Mouse (Mus musculus) hindbrain, embryonic 11.5 days (tissue): ENCODE measurements around the gene Asb14. TPM values are rescaled to one million over a fixed set of nuclear protein-coding genes. Genes with fewer than 3 reads are reported as not detected.
"Not testable (repeated sequence)": the region's sequence is repeated elsewhere in the genome, so short reads cannot be mapped to it uniquely, and the experiment has no call there.

Experiments
- ATAC-seq: fragments of 200-750 bp; cut with Nextera tagmentation; 2 replicates; pipeline ENCODE4 v1.8.0; 2017; ENCODE audit warnings: mild to moderate bottlenecking, moderate TSS enrichment, moderate library complexity; ENCODE audit not compliant: low FRiP score
- DNase-seq: peaks from one replicate; pipeline ENCODE4 v3.0.0-alpha.2; 2015; ENCODE audit warnings: low spot score
- H3K27ac ChIP-seq: fragments of 300-500 bp; sonication (generic); 2 replicates; pipeline ENCODE4 v1.5.1; 2014; ENCODE audit warnings: mild to moderate bottlenecking, low read depth, low read length
- H3K27me3 ChIP-seq: fragments of 300-500 bp; sonication (generic); 2 replicates; pipeline ENCODE4 v1.6.1; 2014; ENCODE audit warnings: mild to moderate bottlenecking, low read length, moderate library complexity, mixed read lengths; ENCODE audit not compliant: control insufficient read depth, insufficient read depth
- H3K36me3 ChIP-seq: fragments of 300-500 bp; sonication (generic); 2 replicates; pipeline ENCODE4 v1.6.1; 2014; ENCODE audit warnings: mild to moderate bottlenecking, low read length, moderate library complexity, mixed read lengths; ENCODE audit not compliant: control insufficient read depth, insufficient read depth
- H3K4me1 ChIP-seq: fragments of 300-500 bp; sonication (generic); replicated peaks from 2 replicates; pipeline ENCODE4 v1.6.1; 2014; ENCODE audit warnings: low read length, mixed read lengths; ENCODE audit not compliant: control insufficient read depth, insufficient read depth
- H3K4me2 ChIP-seq: fragments of 300-500 bp; sonication (generic); replicated peaks from 2 replicates; pipeline ENCODE4 v1.6.1; 2014; ENCODE audit warnings: mild to moderate bottlenecking, low read depth, low read length
- H3K4me3 ChIP-seq: fragments of 300-500 bp; sonication (generic); 2 replicates; pipeline ENCODE4 v1.5.1; 2014; ENCODE audit warnings: low read depth, low read length
- H3K9ac ChIP-seq: fragments of 300-500 bp; sonication (generic); 2 replicates; pipeline ENCODE4 v1.6.1; 2014; ENCODE audit warnings: low read depth, low read length
- H3K9me3 ChIP-seq: fragments of 300-500 bp; sonication (generic); 2 replicates; pipeline ENCODE4 v1.6.1; 2016; ENCODE audit warnings: low read length; ENCODE audit not compliant: control insufficient read depth
- WGBS: fragments of 180-500 bp; shearing (Covaris S2); extraction: QIAGEN DNeasy Blood & Tissue Kit; methylation state at CpG from one replicate; pipeline ENCODE4 v1.1.7; 2014; 5-methylcytosine and 5-hydroxymethylcytosine counted together
- polyA plus RNA-seq: library from polyadenylated mRNA; unstranded; fragments of >200 nt; fragmentation: Nextera tagmentation; extraction: Ambion mirVana; gene quantifications from 2 replicates; pipeline ENCODE4 v1.2.1, GENCODE M21; 2014

Asb14 gene
- polyA plus RNA-seq, 1 experiment from 2014 or later: 0.11 TPM

- H3K9ac ChIP-seq: no peak overlapping the region
- no peak overlapping the region for H3K4me2 ChIP-seq
- WGBS: 90% methylated on average over 5 of the region's 5 CpGs
- no peaks in the 10 kb centered on the region for H3K9me3 ChIP-seq
- no peak overlapping the region for H3K4me3 ChIP-seq
- no peaks in the 10 kb centered on the region for H3K27me3 ChIP-seq
- DNase-seq (no peak), ATAC-seq (no peak)
- no peaks in the 10 kb centered on the region for H3K4me1 ChIP-seq
- H3K36me3 ChIP-seq: no peaks in the 10 kb centered on the region
- H3K27ac ChIP-seq: no peak overlapping the region
Observed at GRCm38 (mm10) chr14:26881700-26882099, 12.7 kb upstream of the Asb14 start.

GRCm38 (mm10) chr14:26887244-26887643 is 7.1 kb upstream of the Asb14 start:
- H3K9ac ChIP-seq: no peak overlapping the region
- WGBS: 69% methylated on average over 3 of the region's 3 CpGs
- DNase-seq: no peak
- no peaks in the 10 kb centered on the region for H3K36me3 ChIP-seq
- H3K4me2 ChIP-seq: no peak overlapping the region
- H3K4me3 ChIP-seq: no peak overlapping the region
- H3K27me3 ChIP-seq: no peaks in the 10 kb centered on the region
- no peaks in the 10 kb centered on the region for H3K9me3 ChIP-seq
- no peak overlapping the region for H3K27ac ChIP-seq
- no peaks in the 10 kb centered on the region for H3K4me1 ChIP-seq
- no peak for ATAC-seq

GRCm38 (mm10) chr14:26890777-26891176 is 3.6 kb upstream of the Asb14 start:
- no peak overlapping the region for H3K27ac ChIP-seq
- no peaks in the 10 kb centered on the region for H3K4me1 ChIP-seq
- no peak for DNase-seq
- no peaks in the 10 kb centered on the region for H3K27me3 ChIP-seq
- H3K4me3 ChIP-seq: no peak overlapping the region
- no peaks in the 10 kb centered on the region for H3K36me3 ChIP-seq
- H3K4me2 ChIP-seq: no peak overlapping the region
- no peak for ATAC-seq
- no peak overlapping the region for H3K9ac ChIP-seq
- no peaks in the 10 kb centered on the region for H3K9me3 ChIP-seq
- 89% methylated on average over 3 of the region's 3 CpGs for WGBS

GRCm38 (mm10) chr14:26899490-26899889 is 5.1 kb downstream of the Asb14 start:
- H3K9ac ChIP-seq: no peak overlapping the region
- no peaks in the 10 kb centered on the region for H3K9me3 ChIP-seq
- no peak overlapping the region for H3K4me3 ChIP-seq
- no peak for ATAC-seq
- no peaks in the 10 kb centered on the region for H3K27me3 ChIP-seq
- no peaks in the 10 kb centered on the region for H3K4me1 ChIP-seq
- no peak for DNase-seq
- no peak overlapping the region for H3K4me2 ChIP-seq
- no peak overlapping the region for H3K27ac ChIP-seq
- 96% methylated on average over 2 of the region's 2 CpGs for WGBS
- H3K36me3 ChIP-seq: no peaks in the 10 kb centered on the region

GRCm38 (mm10) chr14:26900893-26901292 is 6.5 kb downstream of the Asb14 start:
- no peak overlapping the region for H3K4me3 ChIP-seq
- no peaks in the 10 kb centered on the region for H3K4me1 ChIP-seq
- H3K9me3 ChIP-seq: no peaks in the 10 kb centered on the region
- no peaks in the 10 kb centered on the region for H3K27me3 ChIP-seq
- ATAC-seq: no peak
- WGBS: 85% methylated on average over 12 of the region's 12 CpGs
- no peak overlapping the region for H3K27ac ChIP-seq
- H3K9ac ChIP-seq: no peak overlapping the region
- no peak for DNase-seq
- no peaks in the 10 kb centered on the region for H3K36me3 ChIP-seq
- no peak overlapping the region for H3K4me2 ChIP-seq

- ATAC-seq (no peak), DNase-seq (no peak)
- Histone ChIP-seq H3K36me3 (no peaks in the 10 kb centered on the region), H3K4me2 (no peak overlapping the region), H3K27me3 (no peaks in the 10 kb centered on the region), H3K9me3 (no peaks in the 10 kb centered on the region), H3K4me1 (no peaks in the 10 kb centered on the region), H3K4me3 (no peak overlapping the region), H3K27ac (no peak overlapping the region), H3K9ac (no peak overlapping the region)
- WGBS: 84% methylated on average over 4 of the region's 4 CpGs
Observed at GRCm38 (mm10) chr14:26907401-26907800, 13.0 kb downstream of the Asb14 start.

- H3K4me2 ChIP-seq, H3K9ac ChIP-seq, H3K4me1 ChIP-seq, H3K27me3 ChIP-seq, H3K4me3 ChIP-seq, DNase-seq, H3K27ac ChIP-seq, H3K9me3 ChIP-seq, H3K36me3 ChIP-seq, ATAC-seq: not testable (repeated sequence)
- WGBS: 36% methylated on average over 9 of the region's 9 CpGs
Observed at GRCm38 (mm10) chr14:26910461-26910860, 16.1 kb downstream of the Asb14 start.

GRCm38 (mm10) chr14:26911201-26911600 is 16.8 kb downstream of the Asb14 start:
- Histone ChIP-seq H3K27ac (no peak overlapping the region), H3K9me3 (no peaks in the 10 kb centered on the region), H3K36me3 (no peaks in the 10 kb centered on the region), H3K27me3 (no peaks in the 10 kb centered on the region), H3K4me2 (no peak overlapping the region), H3K9ac (no peak overlapping the region), H3K4me1 (0 out of 2 replicates have a peak, but pooled peaks cover 2% of the 10 kb centered on the region), H3K4me3 (no peak overlapping the region)
- ATAC-seq (no peak), DNase-seq (no peak)
- 83% methylated on average over 6 of the region's 6 CpGs for WGBS

- ATAC-seq: no peak
- Histone ChIP-seq H3K4me3 (no peak overlapping the region), H3K36me3 (no peaks in the 10 kb centered on the region), H3K4me2 (no peak overlapping the region), H3K27me3 (no peaks in the 10 kb centered on the region), H3K9me3 (no peaks in the 10 kb centered on the region), H3K9ac (no peak overlapping the region), H3K4me1 (0 out of 2 replicates have a peak, but pooled peaks cover 2% of the 10 kb centered on the region), H3K27ac (no peak overlapping the region)
- WGBS: 95% methylated on average over 13 of the region's 13 CpGs
- DNase-seq: no peak
Observed at GRCm38 (mm10) chr14:26911826-26912225, 17.5 kb downstream of the Asb14 start.
